Mouse (Mus musculus) splenic B cell, adult 2 months (primary cell): Measurements from ENCODE around the gene Cln3.

Experiments used
- DNase-seq: peaks from one replicate; pipeline ENCODE4 v3.0.0-alpha.2; 2011; ENCODE audit warnings: low read depth, low spot score
- H3K27me3 ChIP-seq: 2 replicates; pipeline ENCODE4 v1.6.1; 2012; ENCODE audit warnings: mild to moderate bottlenecking, low read length, moderate library complexity, mixed read lengths; ENCODE audit not compliant: control insufficient read depth, poor library complexity, insufficient read depth, severe bottlenecking
- H3K36me3 ChIP-seq: 2 replicates; pipeline ENCODE4 v1.6.1; 2012; ENCODE audit warnings: mild to moderate bottlenecking, low read length, moderate library complexity, mixed read lengths; ENCODE audit not compliant: control insufficient read depth, poor library complexity, insufficient read depth, severe bottlenecking

Gene Cln3

DNA sequence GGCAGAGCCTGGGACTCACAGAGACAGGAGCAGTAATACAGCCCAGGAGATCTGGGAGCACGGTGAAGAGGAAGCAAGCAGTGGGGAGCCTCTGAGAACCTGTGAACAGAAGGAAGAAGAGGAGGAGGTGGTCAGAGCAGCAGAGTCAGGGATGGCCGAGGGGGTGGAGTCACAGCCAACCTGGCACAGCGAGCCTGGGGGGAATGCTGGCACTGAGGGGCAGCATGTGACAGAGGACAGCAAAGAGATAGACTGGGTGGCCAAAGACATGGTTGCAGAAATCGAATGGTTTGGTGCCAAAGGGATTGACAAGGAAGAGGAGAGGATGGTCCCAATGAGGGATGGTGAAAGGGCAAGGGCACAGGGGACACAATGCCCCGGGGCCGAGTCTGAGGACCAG, at the start of gene Cln3:
TSS of gene Cln3 (minus strand) at position 101 of the 400 bp plus-strand sequence.
- DNase-seq, result no peak
- no peaks in the 10 kb centered on the region for H3K27me3 ChIP-seq

DNA sequence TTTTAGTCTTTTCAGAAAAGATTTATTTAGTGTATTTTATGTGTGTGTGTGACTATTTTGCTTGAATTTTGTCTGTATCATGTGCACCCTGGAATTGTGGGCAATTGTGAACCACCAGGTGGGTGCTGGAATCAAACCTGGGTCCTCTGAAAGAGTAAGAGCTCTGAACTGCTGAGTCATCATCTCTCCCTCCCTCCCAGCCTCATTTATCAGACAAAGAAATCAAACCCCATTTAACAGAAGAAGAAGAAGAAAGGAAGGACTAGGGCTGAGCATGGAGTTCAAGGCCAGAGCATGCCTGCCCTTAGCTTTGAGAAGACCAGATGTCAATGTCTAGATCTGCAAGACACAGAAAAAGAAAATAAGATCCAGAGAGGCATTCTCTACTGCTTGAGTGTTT, 49.8 kb upstream of the Cln3 start:
- Histone ChIP-seq H3K27me3 (no peaks in the 10 kb centered on the region), H3K36me3 (no peaks in the 10 kb centered on the region)
- DNase-seq, result no peak

More for the DNA sequence above, at the start of gene Cln3:
- H3K36me3 ChIP-seq, result peaks cover 3% of the 10 kb centered on the region; the same call in 1 of the 2 replicates

DNA sequence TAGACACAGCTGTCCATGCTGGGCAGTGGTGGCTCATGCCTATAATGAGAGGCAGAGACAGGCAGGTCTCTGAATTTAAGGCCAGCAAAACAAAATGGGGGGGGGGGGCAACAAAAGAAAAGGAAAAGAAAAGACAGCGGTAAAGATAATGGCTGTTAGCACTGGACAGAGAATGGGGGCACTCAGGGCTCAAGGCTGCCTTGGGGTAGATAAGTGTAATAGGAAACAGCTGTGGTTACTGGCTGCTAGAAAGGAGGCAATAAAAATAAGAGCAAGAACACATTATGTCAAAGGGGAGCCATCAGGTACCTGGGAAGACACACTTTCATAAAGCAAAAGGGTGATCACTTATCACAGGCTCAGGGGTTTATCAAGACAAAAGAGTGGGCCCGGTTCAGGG, 46.9 kb upstream of the Cln3 start:
- no peaks in the 10 kb centered on the region for H3K27me3 ChIP-seq
- no peaks in the 10 kb centered on the region for H3K36me3 ChIP-seq
- no peak for DNase-seq

- H3K36me3 ChIP-seq, result no peaks in the 10 kb centered on the region
- no peak for DNase-seq
- no peaks in the 10 kb centered on the region for H3K27me3 ChIP-seq
These were observed 45.4 kb upstream of the Cln3 start, which contains the start of gene Nupr1 for GRCm38 (mm10) chr7:126630824-126631518. Nupr1 (minus strand) TSS chr7:126630861.

DNA sequence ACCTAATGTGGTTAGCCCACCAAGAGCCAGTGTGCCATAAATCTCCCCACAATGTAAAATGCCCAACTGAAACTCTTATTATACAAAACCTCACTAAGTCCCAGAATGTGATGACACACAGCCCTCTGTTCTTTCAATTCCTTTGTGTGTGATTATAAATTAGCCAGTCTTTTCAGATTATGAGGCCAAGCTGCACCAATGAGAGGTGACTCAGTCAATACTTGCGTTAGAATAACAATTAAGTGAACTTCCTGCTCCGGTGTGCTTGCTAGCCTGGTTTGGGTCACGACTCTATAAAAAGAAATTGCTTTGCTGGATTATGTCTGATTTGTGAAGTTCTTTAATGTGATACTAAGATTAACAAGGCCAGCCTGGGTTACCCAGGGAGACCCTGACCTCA, 44.3 kb upstream of the Cln3 start:
- Histone ChIP-seq H3K36me3 (no peaks in the 10 kb centered on the region), H3K27me3 (no peaks in the 10 kb centered on the region)
- no peak for DNase-seq

- H3K27me3 ChIP-seq, result no peaks in the 10 kb centered on the region
- no peak for DNase-seq
- H3K36me3 ChIP-seq, result no peaks in the 10 kb centered on the region
These were observed 42.5 kb upstream of the Cln3 start for GRCm38 (mm10) chr7:126628111-126628510.

DNA sequence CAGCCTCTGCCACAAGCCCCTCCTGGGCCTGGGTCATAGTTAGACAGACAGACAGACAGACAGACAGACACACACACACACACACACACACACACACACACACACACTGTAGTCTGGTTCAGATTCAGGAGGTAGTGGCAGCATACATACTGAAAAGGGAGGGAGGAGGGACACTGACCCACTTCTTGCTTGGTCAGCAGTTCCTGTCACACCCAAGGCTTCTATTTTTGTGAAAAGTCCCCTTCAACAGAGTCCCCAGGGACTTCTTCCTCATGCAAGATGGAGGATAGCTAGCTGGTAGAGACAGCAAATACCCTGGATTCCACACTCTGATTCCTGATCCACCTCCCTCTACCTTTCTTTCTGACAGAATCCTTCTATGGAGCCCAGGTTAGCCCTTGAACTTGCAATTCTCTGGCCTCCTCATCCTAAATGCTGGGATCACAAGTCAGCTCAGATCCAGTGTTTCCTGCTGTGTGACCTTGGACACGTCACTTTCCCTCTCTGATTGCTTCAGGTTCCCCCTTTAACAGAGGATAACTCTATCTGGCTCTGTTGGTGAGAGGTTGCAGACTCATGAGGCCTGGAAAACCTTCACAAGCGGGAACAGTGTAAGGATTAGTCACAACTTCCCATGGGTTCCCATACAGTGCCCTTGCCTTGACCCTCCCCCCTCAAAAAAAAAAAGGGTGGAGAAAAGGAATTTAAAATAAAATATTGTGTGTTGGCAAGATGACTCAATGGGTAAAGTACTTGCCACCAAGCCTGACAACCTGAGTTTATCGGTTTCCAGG, 40.4 kb upstream of the Cln3 start:
- Histone ChIP-seq H3K27me3 (no peaks in the 10 kb centered on the region), H3K36me3 (no peaks in the 10 kb centered on the region)
- DNase-seq, result no peak

DNA sequence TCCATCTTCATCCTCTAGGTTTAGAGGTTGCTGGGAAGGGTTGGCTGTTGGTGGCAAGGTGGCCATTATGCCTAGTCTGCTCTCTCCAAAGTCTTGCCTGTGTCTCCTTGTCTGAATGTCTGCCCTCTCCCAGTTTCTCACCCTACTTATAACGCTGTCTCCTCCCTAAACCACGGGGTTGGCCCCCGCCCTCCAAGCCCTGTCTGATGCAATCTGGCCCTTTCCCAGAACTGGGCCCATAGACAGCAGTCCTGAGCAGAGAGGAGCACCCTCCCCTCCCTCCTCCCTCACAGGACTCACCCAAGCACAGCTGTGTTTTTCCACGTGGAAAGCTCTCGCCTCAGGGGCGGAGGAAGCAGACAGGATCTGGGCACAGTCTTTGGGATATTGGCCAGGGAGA, 39.8 kb upstream of the Cln3 start:
- no peak for DNase-seq
- Histone ChIP-seq H3K27me3 (no peaks in the 10 kb centered on the region), H3K36me3 (no peaks in the 10 kb centered on the region)

DNA sequence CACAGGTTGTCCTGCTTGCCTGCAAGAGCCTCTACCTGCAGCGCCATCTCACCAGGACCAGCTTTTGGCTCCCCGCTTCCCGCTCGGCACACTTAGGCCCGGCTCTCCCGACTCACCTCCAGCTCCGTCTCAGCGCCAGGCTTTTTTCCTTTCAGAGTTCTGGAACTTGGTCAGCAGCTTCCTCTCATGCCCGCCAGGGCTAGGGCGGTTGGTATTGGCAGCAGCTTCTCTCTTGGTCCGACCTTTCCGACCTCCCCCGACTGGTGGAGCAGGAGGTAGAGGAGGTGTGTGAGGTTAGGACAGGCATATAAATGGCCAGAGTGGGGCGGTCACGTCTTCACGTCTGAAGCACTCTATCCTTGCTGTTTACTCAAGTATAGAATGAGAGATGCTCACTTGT, 39.2 kb upstream of the Cln3 start:
- DNase-seq, result no peak
- H3K27me3 ChIP-seq, result no peaks in the 10 kb centered on the region

GRCm38 (mm10) chr7:126623381-126623780, 37.8 kb upstream of the Cln3 start:
- no peak for DNase-seq
- Histone ChIP-seq H3K36me3 (no peaks in the 10 kb centered on the region), H3K27me3 (no peaks in the 10 kb centered on the region)

More for the DNA sequence above, 39.2 kb upstream of the Cln3 start:
- H3K36me3 ChIP-seq, result no peaks in the 10 kb centered on the region

DNA sequence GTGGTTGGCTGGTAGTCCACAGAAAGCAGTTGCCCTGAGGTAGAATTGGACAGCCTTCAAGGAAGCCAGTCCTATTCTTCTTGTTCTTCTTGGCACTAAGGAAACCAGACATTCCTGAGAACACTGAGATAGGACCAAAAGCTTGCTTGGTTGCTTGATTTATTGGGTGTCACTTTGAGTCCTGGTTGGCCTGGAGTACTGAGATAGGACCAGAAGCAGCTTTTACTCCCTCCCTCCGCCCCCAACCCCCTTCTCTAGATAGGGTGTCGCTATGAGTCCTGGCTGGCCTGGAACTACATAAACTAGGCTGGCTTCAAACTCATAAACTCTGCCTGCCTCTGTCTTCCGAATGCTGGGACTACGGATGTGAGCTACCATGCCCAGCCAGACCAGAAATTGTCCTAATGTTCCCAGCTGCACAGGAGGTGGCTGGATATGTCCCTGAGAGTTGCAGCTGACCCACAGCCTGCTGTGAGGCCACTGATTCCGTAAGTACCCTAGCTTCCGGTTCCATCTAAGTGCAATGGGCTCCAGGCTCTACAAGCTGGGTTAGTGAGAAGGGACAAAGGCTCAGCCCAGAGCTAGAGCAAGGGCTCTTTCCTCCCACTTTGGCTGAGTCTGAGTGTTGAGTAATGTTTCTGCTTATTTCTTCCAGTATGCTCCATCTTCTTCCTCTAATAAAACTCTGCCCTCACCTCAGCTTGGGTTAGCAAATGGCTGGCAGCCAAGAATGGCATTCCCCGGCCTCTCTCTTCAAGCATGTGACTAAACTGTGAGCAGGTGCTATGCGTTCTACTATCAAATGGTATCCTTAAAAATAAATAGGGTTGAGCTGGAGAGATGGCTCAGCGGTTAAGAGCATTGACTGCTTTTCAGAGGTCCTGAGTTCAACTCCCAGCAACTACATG, 36.1 kb upstream of the Cln3 start:
- no peaks in the 10 kb centered on the region for H3K27me3 ChIP-seq
- H3K36me3 ChIP-seq, result no peaks in the 10 kb centered on the region
- DNase-seq, result no peak

DNA sequence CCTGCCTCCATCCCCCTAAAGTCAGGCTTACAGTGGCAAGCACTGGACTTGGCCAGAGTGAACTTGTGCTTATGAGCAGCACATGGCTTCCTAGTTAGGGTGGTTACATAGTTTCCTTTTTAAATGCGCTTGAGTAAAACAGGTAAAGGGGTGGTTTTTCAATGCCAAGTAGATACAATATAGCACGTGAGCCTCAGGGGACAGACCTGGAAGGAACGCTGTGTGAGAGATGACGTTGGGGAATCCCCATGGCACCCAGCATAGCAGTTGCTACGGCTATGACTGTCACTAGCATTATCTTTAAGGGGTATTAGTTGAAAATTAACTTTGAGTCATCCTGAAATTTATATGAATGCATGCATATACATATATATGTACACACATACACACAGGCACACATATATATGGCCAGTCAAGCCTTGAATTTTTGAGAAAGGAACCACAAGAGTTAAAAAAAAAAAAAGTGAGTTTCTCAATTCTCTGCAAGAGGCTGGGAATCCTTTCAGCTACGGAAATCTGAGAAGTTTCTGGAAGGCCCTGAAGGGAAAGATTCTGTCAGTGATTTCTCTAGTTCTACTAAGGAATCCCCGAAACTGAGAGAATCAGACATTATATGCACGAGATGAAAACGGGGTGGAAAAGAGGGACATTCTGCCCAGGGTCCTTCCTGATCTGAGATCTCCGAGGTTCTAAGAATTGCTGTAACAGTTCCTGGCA, 34.1 kb upstream of the Cln3 start:
- DNase-seq, result peak; percentile 56
- no peaks in the 10 kb centered on the region for H3K36me3 ChIP-seq
- no peaks in the 10 kb centered on the region for H3K27me3 ChIP-seq

GRCm38 (mm10) chr7:126616707-126617106, 31.1 kb upstream of the Cln3 start:
- Histone ChIP-seq H3K36me3 (no peaks in the 10 kb centered on the region), H3K27me3 (no peaks in the 10 kb centered on the region)
- no peak for DNase-seq

- Histone ChIP-seq H3K27me3 (no peaks in the 10 kb centered on the region), H3K36me3 (no peaks in the 10 kb centered on the region)
- no peak for DNase-seq
These were observed 27.1 kb upstream of the Cln3 start for GRCm38 (mm10) chr7:126612736-126613135.
